Mouse (Mus musculus) spleen, postnatal 14 days (tissue): ENCODE measurements at regions not wholly inside any gene's neighbourhood (a gene's known extent, or its start where the extent isn't known, plus 50 kb on each side); places are given as distances from the start of the nearest gene placed in this dataset.

Experiments used
- DNase-seq, 2 experiments: peaks; one replicate each; pipeline ENCODE4 v3.0.0; 2021 to 2022; ENCODE audit warnings: low spot score in 2 of 2

DNA sequence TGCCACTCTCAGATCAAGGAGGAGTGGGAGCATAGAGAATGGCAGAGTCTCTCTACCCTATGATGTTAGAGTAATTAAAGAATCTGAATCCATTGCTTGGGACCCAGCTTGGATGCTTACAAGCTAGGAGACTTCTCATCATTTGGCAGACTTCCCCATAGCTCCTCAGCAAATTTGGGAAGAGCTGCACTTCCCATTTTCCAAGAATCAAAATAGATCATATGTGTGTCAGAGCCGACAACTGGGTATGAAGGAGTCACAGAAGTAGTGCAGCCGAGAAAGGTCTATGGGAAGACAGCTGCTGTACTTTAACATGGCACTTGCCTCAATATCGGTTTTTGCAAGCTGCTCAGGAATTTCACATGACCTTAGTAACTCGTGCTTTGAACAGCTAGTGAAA is 596.8 kb downstream of the Gm9195 start:
- DNase-seq = no peak

DNA sequence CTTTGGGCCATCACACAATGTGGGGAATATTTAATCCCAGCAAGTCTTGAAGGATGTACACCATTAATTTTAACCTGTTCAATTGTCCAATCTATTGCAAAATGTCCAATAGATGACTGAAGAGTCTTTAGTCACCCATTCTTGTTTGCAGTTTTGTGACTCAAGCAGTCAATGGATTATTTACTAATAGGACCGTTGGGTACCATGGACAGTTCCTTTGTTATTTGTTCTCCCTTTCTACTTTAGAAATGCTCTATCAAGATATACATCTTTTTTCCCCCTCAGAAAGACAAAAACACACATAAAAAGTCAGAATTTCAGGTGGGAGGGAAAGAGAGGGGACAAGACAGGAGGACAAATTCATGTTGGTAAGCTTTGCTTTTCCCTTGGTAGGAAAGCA is 598.3 kb downstream of the Gm9195 start:
- no peak for DNase-seq

DNA sequence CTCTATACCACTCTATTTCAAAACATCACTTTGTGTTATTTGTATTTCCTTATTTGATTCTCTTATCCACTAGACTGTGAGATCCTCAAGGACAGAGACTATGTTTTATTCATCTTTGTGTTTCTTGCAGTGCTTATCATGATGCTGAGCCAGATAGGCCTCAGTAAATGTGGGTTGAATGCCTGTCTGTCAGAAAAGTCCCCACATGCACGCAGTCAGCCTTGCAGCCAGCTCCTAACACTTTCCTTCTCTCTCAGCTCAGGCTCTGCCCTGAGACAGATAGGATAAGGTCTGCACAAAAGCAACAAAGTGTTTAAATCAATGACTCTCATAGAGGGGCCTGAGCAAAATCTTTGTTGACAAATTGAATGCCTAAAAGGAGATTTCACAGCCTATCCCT is 600.0 kb downstream of the Gm9195 start:
- no peak for DNase-seq

DNA sequence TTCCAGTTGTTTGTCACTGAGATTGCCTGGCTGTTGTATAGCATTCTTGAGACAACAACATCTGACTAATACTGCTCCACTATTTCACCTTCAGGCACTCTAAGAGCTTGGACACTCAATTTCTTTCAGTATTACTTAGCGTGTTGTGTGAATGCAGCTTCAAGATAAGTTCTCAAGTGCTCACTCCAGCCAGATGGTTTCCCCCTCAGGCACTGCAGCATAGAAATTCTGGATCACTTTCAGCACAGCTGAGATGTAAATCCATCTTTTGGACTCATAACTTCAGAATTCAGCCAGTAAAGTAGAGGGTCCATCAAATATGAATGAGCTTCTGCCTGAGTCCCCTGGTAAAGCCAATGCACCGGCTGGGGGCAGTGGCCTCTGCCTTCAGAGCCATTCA is 608.8 kb downstream of the Gm9195 start:
- DNase-seq = no peak

DNA sequence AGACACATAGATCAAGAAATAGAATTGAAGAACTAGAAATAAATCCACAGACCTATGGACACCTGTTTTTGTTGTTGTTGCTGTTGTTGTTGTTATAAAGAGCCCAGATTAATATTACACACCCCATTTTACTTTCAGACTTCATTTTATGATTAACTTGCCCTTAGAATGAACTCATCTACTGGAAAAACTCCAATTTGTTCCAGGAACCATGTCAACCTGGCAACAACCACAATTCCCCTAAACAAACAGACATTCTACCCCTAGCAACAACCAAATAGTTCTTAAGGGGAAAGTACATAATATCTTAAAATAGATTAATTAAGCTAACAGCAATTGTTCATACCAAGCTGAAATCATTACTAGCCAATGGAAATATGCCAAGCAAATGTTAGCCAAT is 646.1 kb downstream of the Gm9195 start:
- no peak for DNase-seq

DNA sequence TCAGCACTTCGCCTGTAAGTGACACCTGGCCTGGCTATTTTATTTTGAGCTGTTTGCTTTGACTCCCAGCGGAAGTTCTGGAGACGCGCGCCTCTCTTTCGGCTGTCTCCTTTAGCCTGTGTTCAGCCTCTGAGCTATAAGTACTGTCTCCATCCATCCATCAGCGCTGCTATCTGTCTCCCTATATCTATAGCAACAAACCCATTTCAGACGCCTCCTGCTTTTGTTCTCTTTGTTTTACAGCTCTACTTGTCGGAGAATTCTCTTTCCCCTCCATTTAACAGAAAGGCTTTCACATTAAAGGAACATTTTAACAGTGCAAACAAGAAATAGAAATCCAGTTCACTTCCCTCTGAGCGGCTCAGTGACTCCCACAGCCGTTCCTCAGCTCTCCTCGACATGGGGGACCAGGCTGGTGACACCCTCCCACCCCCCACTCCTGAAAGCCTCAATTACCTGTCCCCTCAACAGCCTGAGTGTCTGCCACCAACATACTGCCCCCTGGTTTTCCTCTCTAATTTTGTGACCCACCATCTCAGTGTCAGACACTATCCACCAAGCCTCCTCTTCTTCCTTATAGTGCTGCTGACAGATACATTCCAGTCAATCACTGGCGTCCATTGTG is 682.7 kb downstream of the Gm9195 start:
- DNase-seq = no peak

DNA sequence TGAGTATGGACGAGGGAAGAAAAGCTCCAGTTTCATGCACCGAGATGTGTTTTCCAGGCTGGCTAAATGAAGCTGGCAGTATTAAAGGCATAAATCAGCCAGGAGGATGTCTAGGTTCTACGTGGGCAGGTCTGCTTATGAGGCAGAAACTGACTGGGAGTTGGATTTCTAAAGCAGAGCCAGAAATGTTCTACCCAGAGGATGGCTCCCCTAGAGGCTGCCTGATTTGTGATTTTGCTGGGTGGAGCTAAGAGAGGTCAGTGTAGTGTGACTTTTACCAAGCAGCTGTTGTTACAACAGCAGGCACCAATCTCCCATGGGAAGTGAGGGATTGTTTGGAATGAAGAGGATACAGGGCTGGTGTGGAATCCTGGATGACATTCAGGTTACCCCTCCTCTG is 686.0 kb downstream of the Gm9195 start:
- DNase-seq = no peak

DNA sequence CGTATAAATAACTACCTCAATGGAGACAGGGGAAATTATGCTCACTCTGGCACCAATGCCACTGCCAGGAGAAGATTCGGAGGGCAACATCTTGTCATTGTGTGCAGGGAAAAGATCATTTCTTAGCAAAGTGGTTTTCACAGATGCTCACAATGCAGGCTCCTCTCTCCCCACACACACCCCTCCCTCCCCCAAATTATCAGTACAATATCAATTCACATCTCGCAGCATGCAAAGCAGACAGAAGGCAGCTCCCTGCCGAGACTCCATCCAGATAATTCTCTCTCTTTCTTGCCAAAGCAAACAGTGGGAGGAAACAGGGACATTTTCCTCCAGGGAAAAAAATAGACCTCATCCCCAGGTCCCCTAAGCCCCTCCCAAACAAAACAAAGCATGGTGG is 691.8 kb downstream of the Gm9195 start:
- no peak for DNase-seq

DNA sequence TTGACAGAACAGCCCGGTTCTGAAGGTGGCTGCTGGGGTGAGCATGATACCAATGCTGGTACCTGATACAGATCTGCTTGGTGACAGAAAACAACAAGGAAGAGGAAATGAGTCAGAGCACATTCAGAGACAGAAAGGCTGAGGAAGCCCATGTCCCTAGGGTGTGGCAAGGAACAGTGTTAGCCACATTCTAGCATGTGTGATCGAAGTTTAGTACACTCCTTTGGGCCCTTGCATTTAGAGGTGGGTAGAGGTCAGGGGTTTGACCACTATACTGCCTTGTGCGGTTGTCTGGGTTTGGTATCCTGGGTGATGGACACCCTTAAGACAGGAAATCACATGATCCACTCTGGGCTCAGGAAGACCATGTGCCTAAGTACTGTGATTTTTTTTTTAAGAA is 695.9 kb downstream of the Gm9195 start:
- DNase-seq = no peak

DNA sequence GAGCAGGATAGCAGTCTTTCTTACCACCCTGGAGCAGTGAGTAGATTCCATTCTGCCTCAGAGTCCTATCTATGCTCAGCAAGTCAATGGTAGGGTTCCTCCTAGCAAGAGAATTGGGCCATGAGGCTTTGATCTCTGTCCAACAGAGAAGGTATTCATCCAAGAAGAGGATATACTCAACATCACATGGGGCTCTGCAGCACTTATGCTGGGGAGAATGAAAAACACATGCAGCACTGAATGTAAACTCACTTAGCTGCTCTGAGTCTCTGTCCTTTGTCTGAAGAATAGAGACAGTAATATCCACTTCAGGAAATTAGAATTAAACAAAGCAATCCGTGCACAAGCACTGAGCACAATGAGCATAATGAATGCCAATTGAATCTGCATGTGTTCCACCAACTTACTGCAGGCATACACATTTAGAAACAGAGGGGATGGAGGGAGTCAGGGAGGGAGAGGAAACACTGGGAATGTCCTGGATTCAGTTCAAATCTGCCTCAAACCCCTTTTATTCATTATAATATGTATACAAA is 714.6 kb downstream of the Gm9195 start:
- DNase-seq = no peak

DNA sequence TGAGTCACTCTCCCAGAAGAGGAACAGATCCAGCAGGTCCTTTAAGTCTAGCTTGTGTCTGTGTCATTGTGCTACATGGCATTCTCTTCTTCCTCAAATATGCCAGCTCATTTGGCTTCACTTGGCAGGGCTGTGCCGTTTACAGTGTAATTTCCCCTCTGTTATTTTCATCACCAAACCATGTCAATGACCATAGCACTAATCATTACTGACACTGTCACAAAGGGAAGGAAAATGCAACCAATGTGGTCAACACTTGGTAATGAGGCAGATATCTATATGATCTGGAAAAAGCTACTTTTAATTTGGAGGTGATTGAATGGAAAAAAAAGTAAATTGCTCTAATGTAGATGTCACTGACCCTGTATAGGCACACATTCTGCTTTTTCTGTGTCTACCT is 724.8 kb downstream of the Gm9195 start:
- no peak for DNase-seq

DNA sequence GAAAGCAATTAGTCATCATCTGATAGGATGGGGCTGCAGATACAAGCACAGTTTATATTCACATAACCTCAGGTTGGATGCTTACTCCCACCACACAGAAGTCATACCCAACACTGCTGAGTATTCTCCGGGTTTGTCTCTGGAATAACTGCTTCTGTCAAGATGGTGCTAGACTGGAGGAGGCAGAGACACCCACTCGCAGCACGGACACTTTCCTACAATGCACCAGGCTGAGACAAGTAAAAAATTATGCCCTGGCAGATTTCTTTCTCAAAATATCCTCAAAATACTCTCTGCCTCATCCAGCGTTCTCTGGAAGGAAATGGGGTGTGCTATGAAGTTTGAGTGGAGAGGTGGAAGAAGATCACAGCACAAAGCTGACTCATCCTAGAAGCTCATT is 763.1 kb downstream of the Gm9195 start:
- DNase-seq = no peak

DNA sequence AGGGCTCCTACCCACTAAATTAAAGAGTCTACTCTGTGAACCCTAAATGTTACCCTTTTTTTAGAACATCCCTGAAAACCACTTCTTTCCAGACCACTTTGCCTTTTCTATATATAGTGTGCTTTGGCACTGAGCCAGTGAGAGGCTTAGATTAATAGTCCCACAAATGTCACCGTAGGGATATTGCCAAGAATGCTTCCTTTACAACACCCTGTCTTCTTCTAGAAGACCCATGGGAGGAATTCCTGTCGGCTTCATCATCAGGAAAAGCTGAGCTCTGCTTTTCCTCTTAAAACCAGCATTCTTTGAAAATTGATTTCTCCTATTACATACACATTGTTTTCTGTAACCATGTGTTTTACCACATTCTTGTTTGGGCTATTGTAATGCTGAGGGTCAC is 768.1 kb downstream of the Gm9195 start:
- no peak for DNase-seq

DNA sequence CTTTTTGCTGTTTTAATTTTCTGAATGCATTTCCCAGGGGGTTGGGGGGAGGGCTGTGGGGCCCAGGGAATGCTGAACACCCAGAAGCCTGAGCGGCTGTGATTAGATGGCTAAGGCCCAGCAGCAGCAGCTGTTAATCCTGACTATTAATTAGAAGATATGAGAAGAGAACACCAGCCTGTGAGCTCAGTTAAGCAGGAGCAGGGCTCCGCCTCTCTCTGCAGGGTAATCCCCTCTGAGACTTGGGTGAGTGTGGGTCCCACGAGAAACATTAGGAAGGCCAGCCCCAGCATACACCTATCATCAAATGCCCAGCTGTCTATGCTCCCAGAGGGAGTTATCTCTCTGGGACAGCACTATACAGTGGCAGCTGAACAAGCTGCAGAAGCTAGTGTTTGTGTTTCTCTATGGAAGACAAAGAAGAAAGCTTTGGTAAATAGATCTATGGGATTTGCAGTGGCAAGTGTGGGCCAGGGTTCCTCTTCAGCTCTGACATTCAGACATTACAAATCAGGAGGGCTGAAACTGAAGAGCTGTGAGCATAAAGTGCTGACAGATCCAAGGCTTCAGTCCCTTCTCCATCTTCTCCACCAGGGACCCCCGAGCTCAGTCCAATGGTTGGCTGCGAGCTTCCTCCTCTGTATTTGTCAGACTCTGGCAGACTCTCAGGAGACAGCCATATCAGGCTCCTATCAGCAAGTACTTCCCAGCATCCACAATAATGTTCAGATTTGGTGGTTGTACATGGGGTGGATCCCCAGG is 781.9 kb downstream of the Gm9195 start:
- DNase-seq = no peak

DNA sequence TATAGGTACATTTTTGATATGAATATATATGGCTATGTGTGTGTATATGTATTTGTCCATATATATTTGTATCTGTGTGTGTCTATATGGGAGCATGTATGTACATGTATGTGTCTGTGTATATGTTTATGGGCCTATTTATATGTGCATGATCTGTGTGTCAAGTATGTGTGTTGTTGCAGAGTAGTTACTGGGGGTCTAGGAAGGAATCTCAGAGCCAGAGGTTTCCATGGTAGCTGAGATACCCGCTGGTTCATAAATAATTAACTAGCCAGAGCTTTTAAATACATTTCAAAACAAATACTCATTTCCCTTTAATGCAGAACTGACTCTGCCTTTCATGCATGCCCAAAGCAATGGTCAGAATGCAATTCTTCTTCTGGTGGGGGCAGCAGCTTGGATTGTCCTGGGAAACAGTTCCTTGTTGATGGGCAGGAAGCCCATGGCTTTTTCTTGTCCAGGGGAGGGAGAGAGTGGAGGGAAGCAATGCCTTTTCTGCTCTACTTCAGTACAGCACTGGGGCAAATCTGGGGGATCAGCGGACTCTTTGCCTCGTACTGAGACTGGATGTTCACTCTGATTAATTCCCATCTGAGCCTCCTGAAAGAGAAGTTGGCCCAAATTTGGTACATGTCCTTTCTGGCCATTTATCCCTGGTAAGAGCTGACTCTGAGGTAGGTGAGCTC is 798.7 kb downstream of the Gm9195 start:
- no peak for DNase-seq

DNA sequence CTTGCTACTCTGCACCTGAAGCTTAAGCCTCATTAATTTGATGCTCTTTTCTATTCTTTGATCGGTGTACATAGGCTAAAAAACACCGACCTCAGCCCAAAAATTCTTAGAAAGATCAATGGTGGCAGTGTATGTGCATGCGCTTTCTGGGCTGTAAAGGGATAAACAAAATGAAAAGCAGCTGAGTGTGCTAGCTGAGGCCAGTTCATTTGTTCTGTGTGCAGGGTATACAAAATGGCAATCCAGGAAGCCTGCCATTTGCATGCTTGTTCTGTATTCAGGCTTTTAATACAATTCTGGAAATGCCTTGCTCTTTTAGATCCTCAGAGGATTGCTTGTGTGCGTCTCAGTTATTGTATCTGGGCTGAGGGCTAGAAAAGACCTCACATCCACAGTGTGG is 817.1 kb downstream of the Gm9195 start:
- no peak for DNase-seq

DNA sequence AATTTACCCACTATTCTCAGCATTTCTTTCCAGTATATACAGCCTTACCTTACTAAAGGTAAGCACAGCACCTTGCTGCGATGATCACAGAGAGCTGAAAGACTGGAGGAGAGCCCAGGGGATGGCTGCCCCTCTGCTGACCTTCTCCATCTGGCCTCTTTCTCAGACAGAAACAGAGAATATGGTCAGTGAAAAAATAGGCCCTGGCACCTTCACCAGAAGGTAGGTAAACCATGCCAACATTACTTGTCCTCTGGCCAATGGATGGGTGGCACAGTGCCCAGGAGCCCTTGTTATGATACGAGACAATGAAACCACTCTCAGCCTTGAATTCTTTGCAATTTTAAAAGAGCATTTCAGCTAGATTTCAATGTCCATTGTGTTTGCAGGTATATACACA is 817.8 kb downstream of the Gm9195 start:
- DNase-seq = no peak

DNA sequence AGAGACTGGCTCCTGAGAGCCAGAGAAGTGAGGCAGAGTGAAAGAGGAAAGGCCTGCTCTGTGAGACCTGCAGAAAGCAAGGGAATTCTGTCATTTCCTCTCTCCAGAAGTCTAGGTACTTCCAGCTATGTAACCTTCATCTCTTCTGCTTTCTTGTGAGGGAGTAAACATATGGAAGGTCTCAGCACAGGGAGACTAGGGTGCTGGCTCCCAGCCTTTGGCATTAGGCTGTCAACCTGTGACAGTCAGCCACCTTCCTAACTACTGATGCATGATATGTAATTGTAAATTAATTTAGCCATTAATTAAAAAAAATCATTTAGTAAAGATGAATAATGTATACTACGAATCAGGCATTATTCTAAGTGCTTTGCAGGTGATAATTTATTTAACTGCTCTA is 819.2 kb downstream of the Gm9195 start:
- no peak for DNase-seq

DNA sequence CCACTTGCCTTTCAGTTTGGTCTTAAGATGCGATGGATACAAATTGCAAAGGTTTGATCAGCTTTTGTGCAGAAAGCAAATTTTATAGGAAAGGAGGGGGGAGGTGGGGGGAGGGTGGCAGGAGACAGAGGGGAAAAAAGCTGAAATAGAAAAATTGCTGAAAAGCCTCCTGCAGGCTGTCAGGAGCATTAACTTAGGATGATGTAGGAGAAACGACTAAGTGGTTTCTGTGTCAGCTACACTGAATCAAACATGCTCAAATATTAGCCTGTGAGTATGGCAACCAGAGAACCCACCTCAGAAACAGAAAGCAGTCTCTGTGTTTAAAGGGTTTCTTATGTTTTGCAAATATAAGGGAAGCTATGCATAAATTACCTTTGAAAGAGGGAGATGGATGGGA is 819.6 kb downstream of the Gm9195 start:
- no peak for DNase-seq

DNA sequence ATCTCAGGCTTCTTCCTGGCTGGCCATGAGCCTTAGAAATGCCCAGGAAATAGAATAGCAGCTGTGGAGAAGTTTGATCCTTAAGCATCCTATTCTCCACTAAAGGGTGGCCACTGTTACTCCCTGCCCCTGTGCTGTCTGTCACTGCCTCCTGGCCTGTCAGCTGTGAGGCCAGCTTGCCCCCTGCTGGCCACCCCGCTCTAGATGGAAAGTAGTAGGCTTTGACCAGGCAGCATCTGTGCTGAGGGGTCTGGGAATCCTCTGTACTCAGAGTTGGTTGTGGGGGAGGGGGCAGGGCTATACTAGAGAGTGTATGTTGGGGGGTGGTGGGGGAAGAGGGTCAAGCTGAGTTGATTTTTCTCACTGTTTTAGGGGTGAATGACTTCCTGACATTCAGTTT is 821.2 kb downstream of the Gm9195 start:
- peak in 1 of 2 experiments; percentile 7 for DNase-seq

DNA sequence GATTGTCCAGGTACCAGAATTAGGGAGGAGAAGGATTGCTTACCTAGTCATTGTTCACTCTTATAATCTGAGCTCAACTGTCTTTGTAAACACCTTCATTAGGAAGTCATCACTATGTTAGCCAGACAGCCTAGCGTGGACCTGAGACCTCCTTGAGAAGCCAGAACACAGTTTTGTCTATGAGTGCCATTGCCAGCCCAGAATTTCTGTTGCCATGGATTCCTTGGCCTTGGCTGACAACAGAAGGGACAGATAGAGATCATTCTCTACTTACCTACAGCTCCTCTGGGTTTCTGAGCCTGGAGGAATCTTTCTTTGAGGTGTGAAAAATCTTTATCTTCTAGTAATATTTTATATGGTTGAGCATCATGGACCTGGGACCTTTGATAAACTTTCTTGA is 825.0 kb downstream of the Gm9195 start:
- DNase-seq = no peak

DNA sequence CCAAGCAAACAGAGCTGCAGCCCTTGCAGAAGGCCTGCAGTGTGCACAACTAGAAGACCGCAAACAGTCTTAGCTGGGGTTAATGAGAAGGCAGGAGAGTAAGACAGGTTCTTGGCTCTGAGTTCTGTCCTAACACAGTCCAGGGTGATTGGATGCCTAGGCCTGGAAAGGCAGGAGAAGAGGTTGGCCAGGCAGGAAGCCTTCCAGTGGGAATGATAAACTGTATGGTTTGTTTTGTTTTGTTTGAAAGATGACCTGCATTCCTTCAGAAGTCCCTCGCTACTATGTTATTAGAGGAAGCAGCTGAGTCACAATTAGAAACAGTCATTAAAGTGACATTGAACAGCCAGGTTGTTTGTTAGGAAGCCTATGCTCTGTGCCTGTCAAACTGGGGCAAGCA is 831.5 kb downstream of the Gm9195 start:
- no peak for DNase-seq
